Comparison of ENCODE assay signal across 10 mouse cellular contexts in genomic region chr12:91710876-91711275, GRCm38 (mm10).
A peak's percentile ranks its signal among the peaks of the same experiment; 100 is the strongest.
DNase-seq lines count a peak whose midpoint lies in the region; ATAC-seq lines count a peak whose summit lies in the region.
"Had no signal": no experiment of that assay in that cellular context is flagged by ENCODE, and none has a peak within 500 bp of the region (broad histone marks: within the 10 kb centered on the region; RNA-seq: fewer than 3 reads in every experiment).

No protein-coding gene starts in this region.

- no peaks in the 10 kb centered on the region for H3K27me3 ChIP-seq in kidney, embryonic 14.5 days (ENCODE audit: control insufficient read depth, insufficient read depth, low read length)
- H3K27me3 ChIP-seq in hindbrain, embryonic 13.5 days, result no peaks in the 10 kb centered on the region
- H3K27me3 ChIP-seq: intestine, embryonic 15.5 days; liver, embryonic 15.5 days had no signal

- H3K36me3 ChIP-seq in kidney, embryonic 14.5 days (ENCODE audit: control insufficient read depth, insufficient read depth, low read length), result no peaks in the 10 kb centered on the region
- no peaks in the 10 kb centered on the region for H3K36me3 ChIP-seq in hindbrain, embryonic 13.5 days
- H3K36me3 ChIP-seq: intestine, embryonic 15.5 days had no signal

- H3K4me1 ChIP-seq in kidney, embryonic 14.5 days (ENCODE audit: control insufficient read depth, insufficient read depth, low read length), result no peaks in the 10 kb centered on the region
- peaks cover 14% of the 10 kb centered on the region; the same call in 1 of the 2 replicates for H3K4me1 ChIP-seq in hindbrain, embryonic 13.5 days (replicated peaks)
- H3K4me1 ChIP-seq: intestine, embryonic 15.5 days had no signal

- H3K9me3 ChIP-seq in kidney, embryonic 14.5 days (ENCODE audit: control insufficient read depth, low read length), result no peaks in the 10 kb centered on the region
- no peaks in the 10 kb centered on the region for H3K9me3 ChIP-seq in hindbrain, embryonic 13.5 days
- H3K9me3 ChIP-seq: intestine, embryonic 15.5 days; liver, embryonic 15.5 days had no signal

- H3K27ac ChIP-seq in kidney, embryonic 14.5 days (ENCODE audit: low read depth, low read length), result no peak overlapping the region
- peak overlapping the region; percentile 35; the same call in 1 of the 2 replicates for H3K27ac ChIP-seq in hindbrain, embryonic 13.5 days
- H3K27ac ChIP-seq: intestine, embryonic 15.5 days; liver, embryonic 15.5 days had no signal

- DNase-seq in kidney, postnatal 4 days, result no peak
- peak; percentile 41 to 51 for DNase-seq in left cerebral cortex, postnatal 14 days (ENCODE audit: low spot score in 2 of 2)
- DNase-seq in right cerebral cortex, adult 18-20 months, result peak; percentile 67
- no peak for DNase-seq in gastrocnemius, postnatal 4 days (ENCODE audit: low spot score in 2 of 2)
- DNase-seq in kidney, postnatal 25 days, result no peak

- intact Hi-C loops in left cerebral cortex, postnatal 14 days (cut with DNase I), result no loop called here

- H3K4me3 ChIP-seq in kidney, embryonic 14.5 days (ENCODE audit: low read length), result no peak overlapping the region
- H3K4me3 ChIP-seq in hindbrain, embryonic 13.5 days, result no peak overlapping the region
- H3K4me3 ChIP-seq: intestine, embryonic 15.5 days; liver, embryonic 15.5 days had no signal

- H3K4me2 ChIP-seq in kidney, embryonic 14.5 days (replicated peaks; ENCODE audit: low read depth, low read length), result no peak overlapping the region
- H3K4me2 ChIP-seq in hindbrain, embryonic 13.5 days, result no peak overlapping the region
- H3K4me2 ChIP-seq: intestine, embryonic 15.5 days; liver, embryonic 15.5 days had no signal

- ATAC-seq in kidney, embryonic 14.5 days (ENCODE audit: low FRiP score, low TSS enrichment), result peak; percentile 64
- ATAC-seq in hindbrain, embryonic 13.5 days (ENCODE audit: low FRiP score), result peak; percentile 74
- no peak for ATAC-seq in activated CD4-positive, CD25-positive, alpha-beta regulatory T cell, adult 4 months
- ATAC-seq: intestine, embryonic 15.5 days had no signal

- H3K9ac ChIP-seq in kidney, embryonic 14.5 days (ENCODE audit: low read depth, low read length), result no peak overlapping the region
- no peak overlapping the region for H3K9ac ChIP-seq in hindbrain, embryonic 13.5 days
- H3K9ac ChIP-seq: intestine, embryonic 15.5 days; liver, embryonic 15.5 days had no signal

- WGBS in kidney, embryonic 14.5 days, result 28% methylated on average over 3 of the region's 3 CpGs
- 18% methylated on average over 3 of the region's 3 CpGs for WGBS in hindbrain, embryonic 13.5 days

Comparison
In these comparisons a context has a peak if more than half of its experiments do, and no peak if none do; other contexts are left out.
1. DNase-seq: peak in left cerebral cortex, postnatal 14 days (2 of 2) and right cerebral cortex, adult 18-20 months (single experiment); none in kidney, postnatal 4 days (0 of 2), gastrocnemius, postnatal 4 days (0 of 2) and kidney, postnatal 25 days (0 of 2).